In the genomic region with DNA sequence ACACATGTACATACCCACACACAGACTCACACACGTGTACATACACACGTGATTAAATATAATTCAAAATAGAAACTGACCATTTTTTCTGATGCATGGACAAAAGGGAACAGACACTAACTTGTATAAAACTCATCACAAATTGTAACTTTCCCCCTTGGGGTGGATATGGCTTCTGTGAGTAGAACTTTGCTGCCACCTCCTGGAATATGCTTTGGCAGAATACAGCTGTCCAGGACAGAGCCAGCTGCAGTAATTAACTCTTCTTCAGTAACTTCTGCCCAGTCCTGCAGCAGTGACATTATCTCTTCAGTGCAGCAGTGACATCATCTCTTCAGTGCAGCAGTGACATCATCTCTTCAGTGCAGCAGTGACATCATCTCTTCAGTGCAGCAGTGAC, we compare ENCODE assay signal across 8 mouse cellular contexts. TPM values are rescaled to one million over a fixed set of nuclear protein-coding genes. Genes with fewer than 3 reads are reported as not detected.
DNase-seq lines count a peak whose midpoint lies in the region; ATAC-seq lines count a peak whose summit lies in the region.

No protein-coding gene starts in this region.

- peaks cover 3% of the 10 kb centered on the region; the same call in 1 of the 2 replicates for H3K9me3 ChIP-seq in stomach, embryonic 14.5 days (ENCODE audit: control insufficient read depth, low read depth, low read length)

- H3K4me1 ChIP-seq in stomach, embryonic 14.5 days (ENCODE audit: control insufficient read depth, insufficient read depth, low read length), result no peaks in the 10 kb centered on the region

- DNase-seq in frontal cortex, postnatal 36 days (ENCODE audit: low spot score in 2 of 2), result no peak
- peak; percentile 51 for DNase-seq in testis, postnatal 10 days (ENCODE audit: low spot score)
- DNase-seq in testis, postnatal 14 days (ENCODE audit: low spot score), result no peak
- peak; percentile 37 for DNase-seq in heart, postnatal 4 days
- no peak for DNase-seq in urinary bladder, postnatal 4 days (ENCODE audit: low spot score in 2 of 2)

- H3K27me3 ChIP-seq in stomach, embryonic 14.5 days (ENCODE audit: control insufficient read depth, insufficient read depth, low read length), result no peaks in the 10 kb centered on the region

- H3K4me3 ChIP-seq in stomach, embryonic 14.5 days (ENCODE audit: low read depth, low read length), result no peak overlapping the region

- no peaks in the 10 kb centered on the region for H3K36me3 ChIP-seq in stomach, embryonic 14.5 days (ENCODE audit: control insufficient read depth, insufficient read depth, low read length)

- H3K27ac ChIP-seq in stomach, embryonic 14.5 days (ENCODE audit: low read length), result no peak overlapping the region

- no peak overlapping the region for H3K9ac ChIP-seq in stomach, embryonic 14.5 days (replicated peaks; ENCODE audit: low read depth, low read length)

- peak; percentile 82 for ATAC-seq in frontal cortex, adult (ENCODE audit: low TSS enrichment)
- ATAC-seq in megakaryocyte, adult 5-6 weeks (ENCODE audit: poor library complexity, severe bottlenecking), result peak; percentile 67
- peak; percentile 53; the same call in 1 of the 2 replicates for ATAC-seq in stomach, embryonic 14.5 days (ENCODE audit: insufficient number of reproducible peaks, insufficient read depth, low FRiP score, low read depth)

- 65% methylated on average over 2 of the region's 2 CpGs for WGBS in stomach, embryonic 14.5 days

- H3K4me2 ChIP-seq in stomach, embryonic 14.5 days (replicated peaks; ENCODE audit: low read depth, low read length), result no peak overlapping the region

RNA-seq across cellular contexts. Expression of a gene that starts 15.7 kb away (rescaled TPM):
- not detected for total RNA-seq in heart, postnatal 4 days (2021)
- not detected in 2 replicates for total RNA-seq in megakaryocyte, adult 5-6 weeks (2015)
- not detected in 2 replicates for total RNA-seq in megakaryocyte, adult 5-6 weeks (2017)
- not detected in 2 replicates for polyA plus RNA-seq in stomach, embryonic 14.5 days (2014; fragmentation: Nextera tagmentation; extraction: Ambion mirVana)

RNA-seq across cellular contexts. Expression of a gene that starts 40.1 kb away (rescaled TPM):
- 10 to 100 TPM; 42.7 to 43.8 TPM for total RNA-seq in heart, postnatal 4 days (2021)
- total RNA-seq in megakaryocyte, adult 5-6 weeks (2015), result 117 and 137 TPM in 2 replicates
- total RNA-seq in megakaryocyte, adult 5-6 weeks (2017), result 80.1 and 92.6 TPM in 2 replicates
- 68.1 and 68.3 TPM in 2 replicates for polyA plus RNA-seq in stomach, embryonic 14.5 days (2014; fragmentation: Nextera tagmentation; extraction: Ambion mirVana)

RNA-seq across cellular contexts. Expression of a gene that starts 40.7 kb away (rescaled TPM):
- 1 to 10 TPM; 2.2 to 2.4 TPM for total RNA-seq in heart, postnatal 4 days (2021)
- 0.84 TPM in 1 of 2 replicates, not detected in the other for total RNA-seq in megakaryocyte, adult 5-6 weeks (2015)
- total RNA-seq in megakaryocyte, adult 5-6 weeks (2017), result 0.20 and 0.95 TPM in 2 replicates
- 4.3 and 5.0 TPM in 2 replicates for polyA plus RNA-seq in stomach, embryonic 14.5 days (2014; fragmentation: Nextera tagmentation; extraction: Ambion mirVana)

Comparison
In these comparisons a context has a peak if more than half of its experiments do, and no peak if none do; other contexts are left out.
1. DNase-seq: peak in testis, postnatal 10 days (single experiment) and heart, postnatal 4 days (single experiment); none in frontal cortex, postnatal 36 days (0 of 2), testis, postnatal 14 days (single experiment) and urinary bladder, postnatal 4 days (0 of 2).
2. Peak in every context shown above with its lines, with median percentiles within 50 percentile points of each other: ATAC-seq.